Mouse (Mus musculus) heart, adult 2 months (tissue): ENCODE data around the gene Gm10271.

Experiments used
- CTCF ChIP-seq: fragments of 200-600 bp; IDR thresholded peaks from 2 replicates; pipeline ENCODE4 v1.8.1; 2022; ENCODE audit warnings: antibody characterized with exemption, mild to moderate bottlenecking, moderate library complexity
- POLR2A ChIP-seq: fragments of 200-500 bp; IDR thresholded peaks from 2 replicates; pipeline ENCODE4 v1.6.1; 2011; ENCODE audit warnings: mild to moderate bottlenecking, low read depth, low read length, control low read depth; ENCODE audit not compliant: insufficient read depth

DNA sequence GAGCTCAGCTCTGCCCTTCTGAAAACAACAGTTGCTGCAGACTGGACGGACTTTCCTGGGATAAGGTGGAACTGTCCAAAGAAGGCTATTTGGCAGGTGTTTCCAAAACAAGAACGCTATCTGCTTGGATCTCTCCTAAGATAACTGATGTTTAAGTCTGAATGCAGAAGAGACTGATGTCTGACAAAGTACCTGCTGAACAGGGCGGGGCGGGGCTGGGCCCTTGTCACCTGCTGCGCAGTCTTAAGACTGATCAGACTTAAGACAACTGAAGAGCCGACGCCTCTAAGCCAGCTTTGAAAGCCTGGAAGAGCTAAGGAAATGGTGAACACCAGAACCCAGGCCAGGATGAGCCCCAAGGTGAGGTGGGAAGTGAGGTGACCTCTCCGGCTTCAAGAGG lies 51.8 kb downstream of the Gm10271 start:
- no peak for TF ChIP-seq CTCF
- no peak for TF ChIP-seq POLR2A
